Mouse (Mus musculus): ENCODE results near the gene Tsen2.

Gene Tsen2

DNA sequence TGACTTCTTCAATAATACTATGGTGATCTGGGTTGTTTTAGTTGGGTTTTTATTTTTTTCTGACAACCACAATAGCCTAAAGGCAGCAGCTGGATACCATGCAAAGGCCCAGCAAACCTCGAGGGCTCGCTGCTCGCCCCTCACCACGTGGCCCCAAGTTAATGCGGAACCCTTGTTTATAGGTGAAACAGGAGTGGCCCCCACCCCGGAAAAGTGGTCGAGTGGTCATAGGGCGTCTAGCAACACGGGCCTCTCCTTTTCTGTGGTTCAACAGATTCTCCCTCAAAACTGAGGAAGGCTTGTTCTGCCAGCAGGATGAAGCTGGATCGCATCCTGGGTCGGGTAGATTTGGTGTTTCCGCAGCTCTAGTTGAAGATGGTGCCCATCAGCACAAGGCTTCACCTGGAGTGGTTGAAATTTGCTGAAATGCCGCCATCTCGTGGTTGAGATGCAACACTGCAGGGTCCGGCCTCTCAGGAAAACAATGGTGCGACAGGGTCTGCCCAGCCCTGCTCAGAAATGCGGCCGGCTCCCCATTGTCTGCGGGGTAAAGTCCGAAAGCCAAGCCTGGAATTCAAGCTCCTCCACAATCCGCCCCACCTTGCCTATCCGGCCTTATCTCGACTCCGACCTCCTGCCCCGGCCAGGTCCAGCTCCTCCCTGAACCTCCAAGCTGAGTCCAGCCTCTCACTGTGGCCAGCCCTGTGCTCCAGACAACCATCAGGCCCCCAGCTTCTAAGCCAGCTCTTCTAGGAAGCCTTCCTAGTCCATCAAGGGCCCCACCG lies 5.6 kb upstream of the Tsen2 start:
- peak; percentile 33 to 89 for DNase-seq (ENCODE audit: low spot score in 2 of 2)

DNA sequence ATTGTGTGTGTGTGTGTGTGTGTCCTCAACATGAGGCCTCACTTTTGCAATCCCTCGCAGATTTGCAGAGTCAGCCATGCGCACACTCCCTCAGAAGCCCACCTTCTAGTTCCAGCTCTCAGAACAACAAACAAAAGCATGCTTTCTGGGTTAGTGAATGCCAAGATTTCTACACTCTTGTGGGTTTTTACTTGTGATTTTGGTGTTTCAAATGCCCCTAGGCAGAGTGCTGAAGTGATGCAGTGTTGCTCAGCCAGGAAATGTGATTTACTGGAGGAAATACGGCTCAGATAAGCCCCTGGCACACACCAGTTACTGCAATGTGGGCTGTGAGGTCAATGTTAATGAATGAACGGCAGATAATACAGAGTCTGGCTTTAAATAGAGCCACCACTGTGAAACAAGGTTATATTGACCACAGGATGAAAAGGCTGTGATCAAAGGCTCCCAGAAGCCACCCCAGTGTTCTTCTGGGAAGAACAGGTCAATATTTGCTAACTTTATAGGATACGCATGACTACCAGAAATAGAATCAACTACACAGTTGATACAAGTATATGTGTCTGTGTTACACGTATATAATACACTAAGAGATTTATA lies 2.7 kb upstream of the Tsen2 start:
- DNase-seq (ENCODE audit: low spot score in 2 of 2): no peak

DNA sequence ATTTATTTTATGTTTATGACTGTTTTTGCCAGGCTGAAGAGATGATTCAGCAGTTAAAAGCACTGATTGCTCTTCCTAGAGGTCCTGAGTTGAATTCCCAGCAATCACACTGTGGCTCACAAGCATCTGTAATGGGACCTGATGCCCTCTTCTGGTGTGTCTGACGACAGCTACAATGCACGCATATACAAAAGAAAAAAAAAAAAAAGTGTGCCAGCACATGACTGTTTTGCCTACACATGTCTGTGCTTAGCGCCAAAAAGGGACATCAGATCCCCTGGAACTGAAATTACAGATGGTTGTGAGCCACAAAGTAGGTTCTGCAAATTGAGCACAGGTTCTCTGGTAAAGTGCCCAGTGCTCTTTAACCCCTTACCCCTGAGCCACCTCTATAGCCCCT lies 2.1 kb upstream of the Tsen2 start:
- DNase-seq (ENCODE audit: low spot score in 2 of 2): no peak

DNA sequence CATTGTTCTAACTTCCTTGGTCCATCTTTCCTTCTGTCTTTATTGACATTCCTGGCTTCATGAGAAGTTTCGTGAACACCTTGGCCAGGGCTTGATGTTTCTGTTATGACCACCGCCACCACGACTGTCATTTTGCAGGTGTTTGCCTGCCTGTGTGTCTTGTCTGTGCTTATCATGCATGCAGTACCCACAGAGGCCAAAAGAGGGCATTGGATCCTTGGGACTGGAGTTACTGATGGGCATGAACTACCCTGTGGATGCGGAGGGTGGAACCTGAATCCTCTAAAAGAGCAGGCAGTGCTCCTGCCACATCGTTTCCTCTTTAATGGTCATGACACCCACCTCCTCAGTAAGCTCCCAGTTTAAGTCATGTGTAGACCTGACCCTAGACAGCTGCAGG lies 1.8 kb downstream of the Tsen2 start:
- DNase-seq (ENCODE audit: low spot score in 2 of 2): peak in 1 of 2 experiments; percentile 47

DNA sequence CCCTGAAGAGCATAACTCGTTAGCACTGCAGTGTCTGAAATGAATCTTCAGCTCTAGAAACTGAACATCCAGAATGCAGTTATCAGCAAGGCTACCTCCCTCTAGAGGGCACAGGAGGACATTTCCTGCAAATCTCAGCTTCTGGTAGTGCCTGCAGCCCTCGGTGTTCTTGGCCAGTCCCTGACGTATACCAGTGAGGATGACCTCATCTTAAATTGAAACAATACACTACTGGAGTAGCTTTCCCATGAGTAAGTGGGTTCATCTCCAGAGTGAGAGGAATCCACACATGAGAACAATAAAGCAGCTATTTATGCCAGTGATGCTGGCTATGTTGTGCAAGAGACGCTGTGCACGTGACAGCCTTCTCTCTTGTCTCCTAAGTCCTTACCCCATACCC lies 11.0 kb downstream of the Tsen2 start:
- no peak for DNase-seq (ENCODE audit: low spot score in 2 of 2)

DNA sequence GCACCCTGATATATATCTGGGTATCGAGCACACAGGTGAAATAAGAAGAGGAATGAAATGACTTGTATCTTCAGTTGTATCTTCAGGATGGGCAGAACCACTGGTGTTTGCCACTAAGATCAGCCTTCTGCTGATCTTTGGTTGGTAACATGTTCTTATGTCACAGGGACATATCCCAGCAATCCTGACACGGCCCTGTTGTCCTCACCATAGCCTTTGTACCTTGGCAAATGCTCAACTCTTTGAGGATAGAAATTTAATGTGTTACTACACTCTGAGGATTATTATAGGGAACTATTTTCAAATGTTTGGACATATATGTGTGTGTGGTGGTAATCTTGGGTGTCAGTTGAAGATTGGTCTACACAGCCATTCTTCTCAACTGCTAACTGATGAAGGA lies 13.7 kb downstream of the Tsen2 start:
- no peak for DNase-seq (ENCODE audit: low spot score in 2 of 2)

DNA sequence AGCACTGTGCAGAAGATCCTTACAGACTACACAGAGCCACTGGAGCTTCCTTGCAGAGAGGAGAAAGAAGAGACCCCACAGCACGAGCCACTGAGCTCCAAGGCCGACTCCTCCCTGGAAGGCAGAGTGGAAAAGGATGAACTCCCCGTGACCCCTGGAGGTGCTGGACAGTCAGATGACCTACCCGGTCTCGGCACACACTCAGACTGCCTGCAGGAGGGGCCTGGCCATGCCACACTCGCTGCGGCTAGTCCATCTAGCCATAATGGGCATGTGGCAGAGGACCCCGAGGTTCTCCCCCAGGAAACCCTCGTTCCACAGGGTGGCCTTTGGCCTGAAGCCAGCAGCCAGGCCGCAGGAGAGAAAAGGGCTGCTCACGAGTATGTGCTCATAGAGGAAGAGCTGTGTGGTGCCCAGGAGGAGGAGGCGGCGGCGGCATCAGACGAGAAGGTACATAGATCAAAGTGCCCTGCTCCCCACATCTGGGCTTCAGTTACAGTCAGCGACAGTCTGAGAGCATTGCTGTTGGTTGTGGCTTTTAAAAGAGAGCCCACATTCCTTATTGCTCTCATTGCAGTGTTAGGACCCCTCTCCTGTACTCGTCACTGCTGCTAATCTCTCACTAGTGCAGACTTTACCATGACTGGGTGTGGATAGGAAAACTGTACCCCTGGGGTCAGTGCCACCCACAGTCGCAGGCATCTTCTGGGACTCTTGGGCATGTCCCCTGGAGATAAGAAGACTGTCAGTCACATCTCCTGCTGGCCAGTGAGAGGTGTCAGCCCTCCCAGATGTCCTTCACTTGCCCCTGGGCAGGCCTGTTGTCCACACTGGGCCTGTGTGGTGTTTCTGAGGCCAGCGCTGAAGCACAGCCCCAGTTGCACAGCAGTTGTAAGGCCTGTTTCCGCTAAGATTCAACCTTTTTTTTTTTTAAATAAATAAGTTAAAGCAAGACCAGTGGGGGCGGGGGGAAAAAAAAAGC lies 15.5 kb downstream of the Tsen2 start:
- DNase-seq (ENCODE audit: low spot score in 2 of 2): no peak

DNA sequence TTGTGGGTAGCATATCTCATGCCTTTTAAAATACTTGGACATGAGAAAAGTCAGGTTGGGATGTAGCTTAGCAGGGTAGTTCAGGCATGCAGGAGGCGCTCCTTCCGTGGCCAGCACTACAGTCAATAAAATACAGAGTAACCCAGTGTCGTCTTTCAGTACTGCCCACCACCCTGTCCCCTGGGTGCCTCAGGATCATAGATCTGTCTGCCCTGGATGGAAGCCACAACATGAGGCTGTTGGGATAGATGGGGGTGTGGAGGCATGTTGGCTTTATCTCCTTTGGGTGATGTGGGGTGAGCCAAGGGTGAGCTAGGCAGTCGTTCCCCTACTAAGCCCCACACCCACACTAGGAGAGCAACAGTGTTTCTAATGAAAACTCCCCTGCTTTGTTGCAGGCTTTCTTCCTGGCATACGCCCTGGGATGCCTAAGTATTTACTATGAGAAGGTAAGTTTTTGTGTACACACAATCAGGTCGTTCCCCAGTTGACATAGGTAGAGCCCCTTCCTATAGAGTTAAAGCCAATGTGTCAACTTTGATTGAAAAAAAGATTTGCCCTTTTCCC lies 21.1 kb downstream of the Tsen2 start:
- DNase-seq (ENCODE audit: low spot score in 2 of 2): no peak

DNA sequence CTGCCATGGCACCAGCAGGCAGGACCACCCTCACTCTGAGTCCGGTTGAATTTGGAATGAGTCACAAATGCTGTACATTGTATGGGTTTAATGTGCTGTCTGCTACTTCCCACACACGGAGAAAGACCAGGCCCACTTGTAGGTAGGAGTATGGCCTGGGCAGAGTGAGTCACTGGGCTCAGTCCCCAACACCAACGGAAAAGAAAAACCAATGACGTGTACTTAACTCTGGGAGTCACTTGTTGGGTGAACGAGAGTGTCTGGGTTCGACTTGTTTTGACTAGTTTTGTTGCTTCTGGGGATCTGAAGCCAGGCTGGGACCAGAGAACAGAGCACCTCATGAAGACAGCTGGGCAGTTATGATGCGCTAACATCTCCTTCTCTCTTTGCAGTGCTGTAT lies 29.7 kb downstream of the Tsen2 start:
- no peak for DNase-seq (ENCODE audit: low spot score in 2 of 2)

DNA sequence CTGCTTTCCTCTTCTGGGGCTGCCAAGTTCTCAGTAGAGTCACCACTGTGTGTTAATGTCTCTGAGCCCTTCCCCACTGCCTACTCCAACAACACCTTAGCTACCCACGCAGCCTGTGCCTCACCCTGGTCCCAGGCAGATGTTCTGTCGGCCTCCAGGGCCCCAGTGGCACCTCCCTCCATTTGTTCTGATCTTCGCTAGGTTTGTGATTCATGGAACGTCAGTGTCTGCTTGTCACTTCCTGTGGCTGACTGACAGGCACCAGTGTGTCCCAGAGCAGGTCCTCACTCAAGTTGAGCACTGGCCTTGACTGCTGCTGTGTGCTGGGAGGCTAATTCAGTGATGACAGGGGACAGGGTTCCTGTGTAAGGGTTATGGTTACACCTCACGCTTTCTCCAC lies 32.9 kb downstream of the Tsen2 start:
- no peak for DNase-seq (ENCODE audit: low spot score in 2 of 2)

DNA sequence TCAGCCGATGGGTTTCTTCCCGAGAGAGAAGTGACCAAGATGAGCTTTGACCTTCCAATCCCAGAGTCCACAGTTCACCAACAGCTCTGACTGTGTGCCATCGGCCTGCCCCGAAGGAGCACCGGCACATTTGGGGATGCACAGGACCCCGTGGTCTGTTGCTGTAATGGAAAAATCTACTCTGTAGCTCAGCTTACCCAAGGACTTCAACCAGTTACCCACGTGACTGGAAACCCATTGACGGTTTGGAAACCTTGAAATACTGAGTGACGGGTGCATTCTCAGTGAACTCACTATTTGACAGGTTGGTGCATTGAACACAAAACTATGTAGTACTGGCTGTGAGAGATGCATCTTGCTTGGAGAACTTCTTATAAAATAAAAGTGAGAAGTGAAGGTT lies 33.5 kb downstream of the Tsen2 start:
- DNase-seq (ENCODE audit: low spot score in 2 of 2): no peak

DNA sequence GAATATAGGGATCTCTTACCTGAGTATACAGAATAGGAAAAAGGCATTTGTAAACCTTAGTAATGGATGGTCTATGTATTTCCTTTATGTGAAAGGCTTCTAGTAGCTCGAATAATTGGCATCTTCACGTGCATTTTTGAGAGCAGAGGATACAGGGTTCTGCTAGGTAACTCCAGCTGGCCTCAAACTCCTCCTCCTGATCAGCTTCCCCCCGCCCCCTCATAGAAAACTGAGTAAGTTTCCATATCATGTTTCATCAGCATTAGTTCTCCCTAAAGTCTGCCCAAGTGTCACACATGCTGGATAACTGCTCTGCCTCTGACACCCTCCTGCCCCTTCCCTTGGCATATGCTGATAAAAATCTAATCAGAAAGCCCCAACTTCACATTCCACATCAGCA lies 36.3 kb downstream of the Tsen2 start:
- DNase-seq (ENCODE audit: low spot score in 2 of 2): no peak

DNA sequence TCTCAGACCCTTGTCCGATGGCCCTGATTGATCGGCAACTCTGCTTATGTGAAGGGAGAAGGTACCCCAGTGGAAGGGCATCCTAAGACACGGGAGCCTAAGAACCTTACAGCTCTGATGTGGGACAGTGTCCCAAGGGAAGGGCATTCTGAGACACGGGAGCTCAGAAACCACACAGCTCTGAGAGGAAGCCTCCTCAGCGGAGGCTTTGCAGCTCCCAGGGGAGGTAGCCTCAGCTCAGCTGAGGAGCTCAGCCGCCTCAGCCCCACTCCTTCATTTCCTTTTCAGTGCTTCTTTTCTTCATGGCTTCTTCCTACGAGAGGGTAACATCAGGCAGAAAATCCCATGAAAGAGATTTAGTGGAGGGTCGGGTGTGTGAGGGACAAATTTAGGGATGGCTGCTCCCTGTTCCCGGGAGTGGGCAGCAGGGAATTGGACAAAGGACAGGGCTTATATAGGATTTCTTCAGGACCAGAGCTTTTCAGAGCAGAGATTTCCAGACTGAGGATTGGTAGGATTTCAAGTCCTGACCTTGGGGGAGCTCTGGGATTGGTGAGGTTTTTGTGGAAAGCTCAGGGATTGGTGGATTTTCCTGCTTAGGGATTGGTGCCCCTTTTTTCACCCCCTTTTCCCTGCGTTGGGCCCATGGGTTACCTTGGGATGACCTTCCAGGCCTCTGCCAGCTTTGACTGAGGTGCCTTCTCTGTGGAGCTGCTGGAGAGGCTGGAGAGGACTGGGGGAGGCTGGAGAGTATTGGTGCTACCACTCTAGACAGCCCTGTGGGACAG lies 38.1 kb downstream of the Tsen2 start:
- DNase-seq (ENCODE audit: low spot score in 2 of 2): no peak

DNA sequence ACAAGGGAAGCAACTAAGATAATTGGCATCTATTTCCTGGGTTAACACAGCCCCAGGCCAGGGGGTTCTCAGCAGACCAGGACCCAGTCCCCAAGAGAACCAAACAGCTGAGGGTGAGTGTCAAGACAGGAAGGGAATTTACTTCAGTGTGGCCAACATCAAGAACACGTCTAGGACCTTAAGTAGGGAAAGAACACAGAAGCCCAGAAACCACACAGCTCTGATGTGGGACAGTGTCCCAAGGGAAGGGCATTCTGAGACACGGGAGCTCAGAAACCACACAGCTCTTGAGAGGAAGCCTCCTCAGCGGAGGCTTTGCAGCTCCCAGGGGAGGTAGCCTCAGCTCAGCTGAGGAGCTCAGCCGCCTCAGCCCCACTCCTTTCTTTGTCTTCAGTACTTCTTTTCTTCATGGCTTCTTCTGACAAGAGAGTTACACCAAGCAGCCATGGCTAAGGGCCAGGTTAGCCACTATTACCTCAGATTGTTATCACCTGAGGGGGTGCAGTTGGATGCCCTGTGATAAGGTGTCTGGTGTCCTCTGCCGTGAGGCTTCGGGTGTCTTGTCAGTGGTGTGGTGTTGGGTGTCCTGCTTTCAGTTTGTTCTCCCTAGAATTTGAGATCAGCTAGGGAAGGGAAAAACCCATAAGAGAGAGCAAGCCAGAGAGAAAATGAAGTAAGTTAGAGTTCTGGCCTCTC lies 39.1 kb downstream of the Tsen2 start:
- DNase-seq (ENCODE audit: low spot score in 2 of 2): no peak

DNA sequence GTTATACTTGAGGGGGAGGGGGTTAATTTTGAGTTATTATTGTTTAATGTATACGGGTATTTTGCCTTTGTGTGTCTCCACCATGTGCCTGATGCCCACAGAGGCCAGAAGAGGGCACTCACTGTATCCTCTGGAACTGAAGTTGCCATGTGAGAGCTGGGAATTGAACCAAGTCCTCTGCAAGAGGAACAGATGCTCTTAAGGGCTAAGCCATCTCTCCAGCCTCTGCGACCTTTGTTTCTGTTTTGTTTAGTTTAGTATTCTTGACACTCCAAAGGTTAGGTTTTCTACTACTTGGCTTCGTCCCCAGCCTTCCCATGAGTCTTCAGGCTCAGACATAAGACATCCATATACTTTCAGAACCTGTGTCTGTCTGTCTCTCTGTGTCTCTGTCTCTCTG lies 39.7 kb downstream of the Tsen2 start:
- no peak for DNase-seq (ENCODE audit: low spot score in 2 of 2)

DNA sequence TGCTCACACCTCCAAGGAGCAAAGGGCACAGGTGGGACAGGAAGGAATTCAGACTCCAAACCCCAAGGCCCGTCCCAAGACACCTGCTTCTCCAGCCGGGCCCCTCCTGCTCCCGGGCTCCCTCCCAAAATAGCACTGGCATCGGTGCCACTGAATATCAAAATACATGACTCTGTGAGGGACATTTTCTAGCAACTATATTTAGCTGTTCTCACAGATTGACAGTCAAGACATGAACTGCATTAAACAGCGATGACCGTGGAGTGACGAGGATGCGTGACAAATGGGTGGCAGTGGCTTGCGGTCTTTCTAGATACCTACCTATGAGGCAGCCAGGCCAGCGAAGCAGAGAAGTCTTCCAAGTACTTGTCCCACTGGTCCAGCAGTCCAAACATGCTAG lies 41.9 kb downstream of the Tsen2 start:
- no peak for DNase-seq (ENCODE audit: low spot score in 2 of 2)

DNA sequence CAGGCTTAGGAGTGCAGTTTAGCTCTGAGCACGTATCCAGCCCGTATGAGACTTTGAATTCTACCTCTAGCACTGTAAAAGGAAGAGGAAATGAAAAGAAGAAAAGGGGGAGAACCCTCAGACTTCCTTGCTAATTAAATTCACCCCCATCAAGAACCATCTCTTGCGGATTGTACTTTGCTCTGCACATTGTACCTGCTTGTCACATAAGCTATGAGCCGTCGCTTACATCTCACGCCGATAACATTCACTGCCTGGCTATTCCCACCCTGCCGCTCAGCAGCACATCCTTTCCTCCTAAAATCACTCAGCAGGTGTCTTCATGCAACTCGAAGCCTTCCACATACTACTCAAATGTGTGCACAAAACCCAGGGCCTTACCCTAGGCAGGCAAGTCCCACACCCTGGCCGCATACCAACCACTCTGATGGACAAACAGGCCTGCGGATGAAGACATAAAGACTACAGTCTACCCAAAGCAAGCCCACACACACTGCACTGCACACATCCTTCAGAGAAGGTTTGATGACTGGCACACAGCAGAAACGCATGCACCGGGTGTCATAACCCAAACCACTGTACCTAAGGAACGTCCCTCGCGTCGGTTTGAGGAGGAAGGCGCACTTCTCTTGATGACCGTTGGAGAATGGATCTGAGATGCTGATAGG lies 47.4 kb downstream of the Tsen2 start:
- DNase-seq (ENCODE audit: low spot score in 2 of 2): no peak

DNA sequence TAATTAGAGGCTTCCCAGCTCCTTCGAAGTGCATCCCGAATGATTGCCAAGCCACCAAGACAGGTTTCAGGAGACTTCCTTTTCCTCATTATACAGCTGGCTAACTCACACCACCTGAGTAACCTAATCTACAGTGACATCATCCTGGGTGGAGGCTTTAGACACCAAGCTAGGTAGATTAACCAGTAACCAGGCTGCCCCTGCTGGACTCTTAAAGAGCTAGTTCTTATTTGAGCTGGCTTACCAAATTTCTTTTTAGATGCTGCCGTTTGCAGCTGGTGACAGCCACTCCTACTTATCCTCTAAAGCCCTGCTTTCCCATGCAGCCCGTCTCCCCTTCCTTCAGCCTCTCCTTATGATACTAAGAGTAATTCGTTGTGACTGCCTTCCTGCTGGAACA lies 48.0 kb downstream of the Tsen2 start, which contains the start of gene Mkrn2os:
Gene Mkrn2os (minus strand): TSS at position 119 of the 400 bp plus-strand sequence.
- no peak for DNase-seq (ENCODE audit: low spot score in 2 of 2)

DNA sequence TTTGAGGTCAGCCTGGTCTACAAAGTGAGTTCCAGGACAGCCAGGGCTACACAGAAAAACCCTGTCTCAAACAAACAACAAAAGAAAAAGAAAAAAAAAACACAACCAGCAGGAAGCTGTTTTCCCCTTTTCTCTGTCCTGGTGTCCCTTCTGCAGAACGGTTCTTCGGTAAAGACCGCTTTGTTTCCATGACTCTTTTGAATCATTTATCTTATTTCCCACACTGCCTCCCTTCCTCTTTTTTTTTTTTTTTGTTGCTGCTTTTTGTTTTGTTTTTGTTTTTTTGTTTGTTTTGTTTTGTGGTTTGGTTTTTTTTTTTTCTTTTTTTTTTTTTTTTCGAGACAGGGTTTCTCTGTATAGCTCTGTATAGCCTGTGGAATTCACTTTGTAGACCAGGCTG lies 48.8 kb downstream of the Tsen2 start:
- no peak for DNase-seq (ENCODE audit: low spot score in 2 of 2)

DNA sequence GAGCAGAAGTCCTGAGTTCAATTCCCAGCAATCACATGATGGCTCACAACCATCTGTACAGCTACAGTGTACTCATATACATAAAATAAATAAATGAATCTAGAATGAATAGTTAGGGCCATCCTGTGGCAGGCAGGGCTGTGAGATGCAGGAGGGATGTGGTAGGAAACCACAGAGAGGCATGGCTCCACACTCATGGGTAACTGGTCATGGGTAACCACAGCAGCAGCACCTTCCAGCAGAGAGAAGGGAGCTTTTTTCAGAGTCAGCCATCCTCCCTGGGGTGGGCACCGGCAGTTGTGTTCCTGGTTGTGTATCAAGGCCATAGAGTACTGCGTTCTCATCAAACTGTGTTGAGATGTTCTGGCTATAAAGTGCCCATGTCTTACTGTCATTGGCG lies 50.0 kb downstream of the Tsen2 start:
- no peak for DNase-seq (ENCODE audit: low spot score in 2 of 2)

Measured in left cerebral cortex, adult 9 months (tissue).